Mouse (Mus musculus) hindbrain, embryonic 14.5 days (tissue): ENCODE measurements at regions not wholly inside any gene's neighbourhood (a gene's known extent, or its start where the extent isn't known, plus 50 kb on each side); places are given as distances from the start of the nearest gene placed in this dataset.

Experiments used
- ATAC-seq: fragments of 200-750 bp; cut with Nextera tagmentation; 2 replicates; pipeline ENCODE4 v1.8.0; 2017; ENCODE audit warnings: moderate number of reproducible peaks, mild to moderate bottlenecking, moderate TSS enrichment, moderate library complexity; ENCODE audit not compliant: low FRiP score
- DNase-seq: peaks from one replicate; pipeline ENCODE4 v3.0.0-alpha.2; 2015; ENCODE audit warnings: low spot score
- H3K27ac ChIP-seq: fragments of 300-500 bp; sonication (generic); 2 replicates; pipeline ENCODE4 v1.5.1; 2014; ENCODE audit warnings: mild to moderate bottlenecking, moderate library complexity
- H3K27me3 ChIP-seq: fragments of 300-500 bp; sonication (generic); 2 replicates; pipeline ENCODE4 v1.6.1; 2014; ENCODE audit warnings: mild to moderate bottlenecking, low read length, mixed read lengths; ENCODE audit not compliant: control insufficient read depth, insufficient read depth
- H3K36me3 ChIP-seq: fragments of 300-500 bp; sonication (generic); replicated peaks from 2 replicates; pipeline ENCODE4 v1.6.1; 2014; ENCODE audit not compliant: control insufficient read depth, insufficient read depth
- H3K4me1 ChIP-seq: fragments of 300-500 bp; sonication (generic); replicated peaks from 2 replicates; pipeline ENCODE4 v1.6.1; 2014; ENCODE audit warnings: antibody characterized with exemption, low read length, mixed read lengths; ENCODE audit not compliant: control insufficient read depth, insufficient read depth
- H3K4me2 ChIP-seq: fragments of 300-500 bp; sonication (generic); replicated peaks from 2 replicates; pipeline ENCODE4 v1.6.1; 2014; ENCODE audit warnings: mild to moderate bottlenecking, moderate library complexity
- H3K4me3 ChIP-seq: fragments of 300-500 bp; sonication (generic); replicated peaks from 2 replicates; pipeline ENCODE4 v1.5.1; 2014; ENCODE audit warnings: mild to moderate bottlenecking, low read length
- H3K9ac ChIP-seq: fragments of 300-500 bp; sonication (generic); 2 replicates; pipeline ENCODE4 v1.6.1; 2014
- H3K9me3 ChIP-seq: fragments of 300-500 bp; sonication (generic); 2 replicates; pipeline ENCODE4 v1.6.1; 2016; ENCODE audit warnings: low read length; ENCODE audit not compliant: control insufficient read depth
- WGBS: fragments of 180-500 bp; shearing (Covaris S2); extraction: QIAGEN DNeasy Blood & Tissue Kit; methylation state at CpG from one replicate; pipeline ENCODE4 v1.1.7; 2014; 5-methylcytosine and 5-hydroxymethylcytosine counted together

DNA sequence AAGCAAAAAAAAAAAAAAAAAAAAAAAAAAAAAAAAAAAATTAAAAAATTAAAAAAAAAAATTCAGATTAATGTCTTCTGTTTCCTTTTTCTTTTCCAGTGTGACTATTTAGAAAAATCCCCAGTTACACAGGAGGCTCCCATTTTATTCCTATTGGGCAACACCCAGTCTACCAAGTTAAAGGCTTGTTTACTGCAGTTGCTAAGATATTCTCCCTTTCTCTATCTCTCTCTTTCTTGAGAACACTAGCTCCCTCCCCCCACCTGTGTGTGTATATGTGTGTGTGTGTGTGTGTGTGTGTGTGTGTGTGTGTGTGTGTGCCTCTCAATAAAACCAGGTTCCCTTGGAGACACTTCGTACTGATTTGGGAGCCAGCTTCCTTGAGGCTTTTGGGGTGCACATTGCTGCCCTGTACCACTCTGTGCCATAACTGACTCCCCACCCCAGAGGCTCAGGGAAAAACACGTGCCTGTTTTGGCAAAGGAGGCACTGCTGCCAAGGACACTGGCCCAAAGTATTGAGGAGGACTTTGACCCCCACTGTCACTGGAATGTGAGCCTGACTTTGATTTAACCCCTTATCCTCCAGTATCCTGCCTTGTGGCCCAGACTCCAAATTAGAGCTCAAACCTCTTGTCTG, 50.3 kb downstream of the Anapc15-ps start:
- no peaks in the 10 kb centered on the region; the same call in 1 of the 2 replicates for H3K4me1 ChIP-seq
- peak; percentile 47; the same call in 1 of the 2 replicates for ATAC-seq
- peak; percentile 36 for DNase-seq
- no peak overlapping the region for H3K4me3 ChIP-seq
- H3K4me2 ChIP-seq = no peak overlapping the region
- no peak overlapping the region for H3K9ac ChIP-seq
- H3K36me3 ChIP-seq = no peaks in the 10 kb centered on the region
- no peak overlapping the region for H3K27ac ChIP-seq
- H3K27me3 ChIP-seq = no peaks in the 10 kb centered on the region
- 3% methylated on average over 2 of the region's 2 CpGs for WGBS
- H3K9me3 ChIP-seq = no peaks in the 10 kb centered on the region

DNA sequence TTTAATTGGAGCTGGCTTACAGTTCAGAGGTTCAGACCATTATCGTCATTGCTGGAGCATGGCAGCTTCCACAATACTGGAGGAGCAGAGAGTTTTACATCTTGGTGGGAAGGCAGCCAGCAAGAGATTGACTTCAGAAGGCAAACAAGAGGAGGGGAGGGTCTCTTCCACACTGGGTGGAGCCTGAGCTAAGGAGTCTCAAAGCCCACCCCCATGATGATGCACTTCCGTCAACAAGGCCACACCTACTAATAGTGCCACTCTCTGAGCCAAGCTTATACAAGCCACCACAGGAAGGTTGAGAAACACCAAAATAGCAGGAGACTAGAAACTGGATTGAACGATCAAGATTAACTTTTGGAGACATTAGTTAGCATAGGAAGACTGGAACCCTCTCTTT, 52.5 kb downstream of the Anapc15-ps start:
- Histone ChIP-seq H3K4me3 (no peak overlapping the region), H3K27ac (no peak overlapping the region), H3K36me3 (no peaks in the 10 kb centered on the region), H3K4me1 (no peaks in the 10 kb centered on the region; the same call in 1 of the 2 replicates), H3K4me2 (no peak overlapping the region), H3K9me3 (no peaks in the 10 kb centered on the region), H3K27me3 (no peaks in the 10 kb centered on the region), H3K9ac (no peak overlapping the region)
- 85% methylated on average over 3 of the region's 3 CpGs for WGBS
- no peak for ATAC-seq
- DNase-seq = no peak

- Histone ChIP-seq H3K4me2 (peak overlapping the region; percentile 37), H3K27ac (0 out of 2 replicates have a peak overlapping the region, but pooled peaks have one; percentile 43), H3K27me3 (no peaks in the 10 kb centered on the region), H3K9ac (peak overlapping the region; percentile 12; the same call in 1 of the 2 replicates), H3K9me3 (no peaks in the 10 kb centered on the region), H3K4me1 (no peaks in the 10 kb centered on the region; the same call in 1 of the 2 replicates), H3K36me3 (no peaks in the 10 kb centered on the region), H3K4me3 (no peak overlapping the region; the same call in 1 of the 2 replicates)
- WGBS = 11% methylated on average over 10 of the region's 10 CpGs
- DNase-seq (peak; percentile 59), ATAC-seq (peak; percentile 81)
These were observed 53.6 kb downstream of the Anapc15-ps start for GRCm38 (mm10) chr10:95619601-95620000.

DNA sequence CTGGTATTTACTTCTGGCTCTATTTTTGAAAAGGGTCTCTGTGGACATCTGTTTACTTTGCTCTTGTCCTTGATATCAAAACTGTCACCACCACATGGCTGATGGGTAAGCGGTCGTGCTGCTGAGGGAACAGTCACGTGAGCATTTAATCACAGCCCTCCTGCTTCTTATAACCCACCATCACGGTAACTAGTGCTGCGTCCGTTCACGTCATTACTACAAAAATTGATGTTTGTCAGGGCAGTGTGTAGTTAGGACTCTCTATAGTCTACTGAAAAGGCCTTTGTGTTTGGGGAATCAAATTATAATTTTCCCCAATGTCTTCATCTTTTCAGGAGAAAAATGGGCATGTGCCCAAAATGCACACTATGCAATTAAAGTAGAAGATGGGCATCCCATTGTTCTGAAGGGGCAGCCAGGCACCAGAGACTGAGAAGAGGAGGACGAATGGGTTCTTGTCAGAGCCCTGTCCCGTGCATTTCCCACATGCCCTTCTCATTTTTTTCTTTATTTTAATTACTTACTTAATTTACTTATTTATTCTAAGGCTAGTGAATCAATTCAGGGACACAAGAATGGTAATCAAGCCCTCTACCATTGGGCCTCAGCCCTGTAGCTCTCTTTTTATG, 54.6 kb upstream of the Nudt4 start:
- H3K9ac ChIP-seq = no peak overlapping the region
- ATAC-seq = no peak
- 38% methylated on average over 9 of the region's 9 CpGs for WGBS

GRCm38 (mm10) chr10:95616821-95617220, 52.9 kb upstream of the Nudt4 start:
- no peak overlapping the region for H3K9ac ChIP-seq
- 62% methylated on average over 5 of the region's 5 CpGs for WGBS
- no peaks in the 10 kb centered on the region for H3K9me3 ChIP-seq
- no peak overlapping the region for H3K4me3 ChIP-seq
- H3K36me3 ChIP-seq = no peaks in the 10 kb centered on the region
- ATAC-seq (no peak), DNase-seq (no peak)
- H3K27me3 ChIP-seq = no peaks in the 10 kb centered on the region
- H3K4me1 ChIP-seq = no peaks in the 10 kb centered on the region; the same call in 1 of the 2 replicates
- H3K4me2 ChIP-seq = no peak overlapping the region
- H3K27ac ChIP-seq = no peak overlapping the region

More for the DNA sequence above, 54.6 kb upstream of the Nudt4 start:
- Histone ChIP-seq H3K9me3 (no peaks in the 10 kb centered on the region), H3K27me3 (no peaks in the 10 kb centered on the region), H3K4me3 (no peak overlapping the region), H3K4me1 (no peaks in the 10 kb centered on the region; the same call in 1 of the 2 replicates), H3K36me3 (no peaks in the 10 kb centered on the region), H3K4me2 (no peak overlapping the region), H3K27ac (0 out of 2 replicates have a peak overlapping the region, but pooled peaks have one; percentile 38)
- no peak for DNase-seq

DNA sequence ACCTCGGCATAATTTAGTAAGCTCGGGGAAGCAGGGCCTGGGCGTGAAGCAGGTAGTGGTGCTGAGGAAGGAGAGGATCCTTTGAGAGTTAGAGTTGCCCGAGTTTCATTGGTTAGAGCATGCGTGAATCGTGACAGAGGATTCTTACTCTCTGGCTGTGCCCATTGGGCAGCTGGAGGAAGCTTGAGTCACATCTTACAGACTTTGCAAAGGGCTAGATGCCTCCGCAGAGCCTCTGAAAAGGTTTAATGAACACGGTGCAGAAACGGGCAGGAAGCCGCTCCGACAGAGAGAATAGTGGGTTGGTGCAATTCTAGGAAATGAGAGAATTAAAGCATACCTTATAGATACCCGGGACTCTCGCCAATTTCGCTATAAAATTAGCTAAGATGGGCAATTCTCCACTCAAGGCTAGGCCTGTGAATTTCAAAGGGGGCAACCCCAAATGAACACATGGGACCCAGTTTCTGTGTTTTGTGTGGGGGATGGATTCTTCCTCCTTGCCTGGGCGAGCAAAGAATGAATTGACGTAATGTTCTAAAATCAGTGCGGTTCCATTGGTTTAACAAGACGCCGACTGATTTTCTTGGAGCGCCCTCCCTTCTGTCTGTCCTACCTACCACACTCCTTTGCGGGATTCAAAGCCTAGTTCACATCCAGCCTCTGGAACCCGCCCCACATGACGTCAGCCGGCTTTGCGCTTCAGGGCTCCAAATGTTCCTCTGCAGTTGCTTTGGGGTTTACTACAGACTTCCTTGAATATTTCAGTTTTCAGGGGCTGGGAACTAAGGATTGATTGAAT, 52.1 kb upstream of the Nudt4 start:
- Histone ChIP-seq H3K27me3 (no peaks in the 10 kb centered on the region), H3K4me2 (no peak overlapping the region), H3K4me1 (no peaks in the 10 kb centered on the region; the same call in 1 of the 2 replicates), H3K36me3 (no peaks in the 10 kb centered on the region), H3K4me3 (no peak overlapping the region), H3K9ac (no peak overlapping the region), H3K27ac (no peak overlapping the region), H3K9me3 (no peaks in the 10 kb centered on the region)
- 80% methylated on average over 25 of the region's 25 CpGs for WGBS
- ATAC-seq (no peak), DNase-seq (no peak)
